Mouse (Mus musculus) small intestine, adult 2 months (tissue): Measurements from ENCODE around the gene Rhbdd1. TPM values are rescaled to one million over a fixed set of nuclear protein-coding genes. Genes with fewer than 3 reads are reported as not detected.

Experiments used
- H3K27ac ChIP-seq: fragments of 200-500 bp; 2 replicates; pipeline ENCODE4 v1.5.1; 2012; ENCODE audit warnings: low read depth, low read length, control low read depth, inconsistent platforms; ENCODE audit not compliant: insufficient read depth
- H3K27me3 ChIP-seq: fragments of 200-500 bp; 2 replicates; pipeline ENCODE4 v1.6.1; 2012; ENCODE audit warnings: mild to moderate bottlenecking, moderate library complexity, low read length, inconsistent platforms; ENCODE audit not compliant: control insufficient read depth, insufficient read depth
- H3K36me3 ChIP-seq: fragments of 200-500 bp; 2 replicates; pipeline ENCODE4 v1.6.1; 2012; ENCODE audit warnings: mild to moderate bottlenecking, low read length, control low read depth, inconsistent platforms; ENCODE audit not compliant: control insufficient read depth, insufficient read depth
- H3K4me1 ChIP-seq: fragments of 200-500 bp; 2 replicates; pipeline ENCODE4 v1.6.1; 2012; ENCODE audit warnings: low read length, inconsistent platforms, mixed read lengths; ENCODE audit not compliant: control insufficient read depth, insufficient read depth, insufficient read length
- H3K4me3 ChIP-seq: fragments of 200-500 bp; 2 replicates; pipeline ENCODE4 v1.5.1; 2012; ENCODE audit warnings: low read depth, mild to moderate bottlenecking, control low read depth, inconsistent platforms, low read length, moderate library complexity
- CTCF ChIP-seq: fragments of 200-500 bp; IDR thresholded peaks from 2 replicates; pipeline ENCODE4 v1.5.1; 2012; ENCODE audit warnings: low read depth, mild to moderate bottlenecking, control low read depth, inconsistent platforms, low read length, moderate library complexity, mixed read lengths; ENCODE audit not compliant: insufficient replicate concordance, insufficient read length; ENCODE audit errors: extremely low read depth
- POLR2A ChIP-seq: fragments of 200-500 bp; IDR thresholded peaks from 2 replicates; pipeline ENCODE4 v1.6.1; 2012; ENCODE audit warnings: low read depth, mild to moderate bottlenecking, control low read depth, inconsistent platforms, low read length, moderate library complexity
- WGBS: fragments of 180-500 bp; shearing (Covaris S2); methylation state at CpG from one replicate; pipeline ENCODE4 v1.1.7; 2018; 5-methylcytosine and 5-hydroxymethylcytosine counted together
- polyA plus RNA-seq: library from polyadenylated mRNA; depleted of rRNA; stranded (reverse); fragments of >200 nt; gene quantifications from 2 replicates; pipeline ENCODE4 v1.2.3, GENCODE M21; 2012

Gene Rhbdd1
- polyA plus RNA-seq, 1 experiment: 4.9 TPM

DNA sequence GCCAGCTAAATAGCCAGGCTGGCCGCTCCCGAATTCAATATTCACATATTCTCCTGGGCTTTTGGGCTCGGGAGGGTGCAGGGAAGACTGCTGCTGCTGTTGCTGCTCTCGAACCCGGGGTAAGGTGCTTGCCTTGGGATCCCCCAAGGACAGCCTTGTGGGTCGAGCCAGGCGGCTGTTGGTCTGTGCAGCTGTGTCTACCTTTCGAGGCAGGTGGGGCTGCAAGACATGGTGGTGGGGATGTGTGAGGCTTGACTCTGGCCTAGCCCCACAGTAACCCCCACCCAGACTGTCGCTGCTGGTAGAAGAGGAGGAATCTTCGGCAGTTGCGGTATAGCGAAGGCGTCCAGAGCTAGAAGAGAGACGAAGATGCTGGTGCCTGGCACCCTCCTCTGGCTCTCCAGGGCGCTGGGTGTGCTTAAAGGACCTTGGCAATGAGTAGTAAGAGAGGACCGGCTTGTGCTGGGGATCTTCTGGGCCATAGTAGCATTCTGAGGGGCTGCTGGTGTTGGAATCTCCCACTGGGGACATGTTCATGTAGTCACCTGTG is 28.4 kb upstream of the Rhbdd1 start:
- Histone ChIP-seq H3K27me3 (peaks cover 10% of the 10 kb centered on the region), H3K4me3 (peak overlapping the region; percentile 44), H3K36me3 (no peaks in the 10 kb centered on the region), H3K4me1 (peaks cover 16% of the 10 kb centered on the region), H3K27ac (no peak overlapping the region)
- 88% methylated on average over 16 of the region's 16 CpGs for WGBS
- TF ChIP-seq CTCF (no peak), POLR2A (no peak)

DNA sequence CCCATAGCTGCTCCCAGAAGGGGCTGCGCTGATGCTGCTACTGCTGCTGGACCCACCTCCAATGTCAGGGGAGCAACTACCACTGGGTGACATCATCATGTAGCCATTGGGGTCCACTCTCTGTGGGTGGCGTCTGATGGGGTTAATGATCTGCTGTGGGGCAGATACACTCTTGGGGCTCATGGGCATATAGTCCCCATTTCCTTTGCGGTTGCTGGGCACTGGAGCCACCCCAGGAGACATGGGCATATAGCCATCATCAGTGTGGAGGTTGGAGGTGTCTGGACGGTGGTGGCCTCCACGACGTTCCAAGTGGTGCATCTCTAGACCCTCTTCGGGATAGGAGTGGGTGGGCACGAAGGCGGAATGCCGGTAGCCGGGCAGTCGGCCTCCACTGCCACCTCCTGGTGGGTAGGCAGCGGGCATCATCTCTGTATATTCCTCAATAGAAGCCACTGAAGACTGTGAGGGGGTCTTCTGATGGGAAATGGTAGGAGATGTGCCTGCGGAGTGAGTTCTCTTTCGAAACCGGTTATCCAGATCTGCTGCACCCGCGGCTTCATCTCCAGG is 27.7 kb upstream of the Rhbdd1 start:
- 93% methylated on average over 18 of the region's 18 CpGs for WGBS
- H3K4me3 ChIP-seq: no peak overlapping the region

GRCm38 (mm10) chr1:82289116-82289989 is 26.9 kb upstream of the Rhbdd1 start:
- no peak for TF ChIP-seq CTCF
- TF ChIP-seq POLR2A: no peak
- H3K4me1 ChIP-seq: peaks cover 16% of the 10 kb centered on the region
- peaks cover 10% of the 10 kb centered on the region for H3K27me3 ChIP-seq
- peak overlapping the region; percentile 61; the same call in 1 of the 2 replicates for H3K27ac ChIP-seq
- no peaks in the 10 kb centered on the region for H3K36me3 ChIP-seq
- 72% methylated on average over 35 of the region's 35 CpGs for WGBS
- peak overlapping the region; percentile 77 for H3K4me3 ChIP-seq

More for the DNA sequence above, 27.7 kb upstream of the Rhbdd1 start:
- Histone ChIP-seq H3K36me3 (no peaks in the 10 kb centered on the region), H3K27ac (no peak overlapping the region), H3K4me1 (peaks cover 16% of the 10 kb centered on the region), H3K27me3 (peaks cover 10% of the 10 kb centered on the region)
- no peak for TF ChIP-seq POLR2A
- no peak for TF ChIP-seq CTCF

- Histone ChIP-seq H3K36me3 (no peaks in the 10 kb centered on the region), H3K27ac (peak overlapping the region; percentile 61), H3K27me3 (peaks cover 10% of the 10 kb centered on the region), H3K4me3 (peak overlapping the region; percentile 77), H3K4me1 (peaks cover 16% of the 10 kb centered on the region)
- no peak for TF ChIP-seq POLR2A
- TF ChIP-seq CTCF: no peak
- under 1% methylated on average over 45 of the region's 45 CpGs for WGBS
These were observed 26.1 kb upstream of the Rhbdd1 start for GRCm38 (mm10) chr1:82289990-82290681.

- Histone ChIP-seq H3K4me3 (peak overlapping the region; percentile 77), H3K4me1 (peaks cover 16% of the 10 kb centered on the region), H3K27me3 (peaks cover 10% of the 10 kb centered on the region), H3K36me3 (no peaks in the 10 kb centered on the region), H3K27ac (peak overlapping the region; percentile 61)
- TF ChIP-seq CTCF (no peak), POLR2A (peak; percentile 24; the same call in 1 of the 2 replicates)
- WGBS: under 1% methylated on average over 31 of the region's 31 CpGs
These were observed 25.5 kb upstream of the Rhbdd1 start for GRCm38 (mm10) chr1:82290723-82291150.

- peaks cover 16% of the 10 kb centered on the region for H3K4me1 ChIP-seq
- peak within 1 kb of the TSS; percentile 77 for H3K4me3 ChIP-seq
- peak within 1 kb of the TSS; percentile 61 for H3K27ac ChIP-seq
- H3K27me3 ChIP-seq: peaks cover 10% of the 10 kb centered on the region
- 0 out of 2 replicates have a peak, but pooled peaks have one; percentile 5 for TF ChIP-seq CTCF
- no peak for TF ChIP-seq POLR2A
- no peaks in the 10 kb centered on the region for H3K36me3 ChIP-seq
- 1% methylated on average over 57 of the region's 60 CpGs for WGBS
These were observed 25.0 kb upstream of the Rhbdd1 start, which contains the start of gene Irs1 for GRCm38 (mm10) chr1:82291151-82291797. TSS of gene Irs1 (minus strand) at chr1:82291416.
